Mouse (Mus musculus) heart, embryonic 15.5 days (tissue): ENCODE results near the gene Tcte3. TPM values are rescaled to one million over a fixed set of nuclear protein-coding genes. Genes with fewer than 3 reads are reported as not detected.
A peak's percentile ranks its signal among the peaks of the same experiment; 100 is the strongest.
"Not testable (repeated sequence)": the region's sequence is repeated elsewhere in the genome, so short reads cannot be mapped to it uniquely, and the experiment has no call there.

ENCODE experiments used
- ATAC-seq: fragments of 200-750 bp; cut with Nextera tagmentation; replicated peaks from 2 replicates; pipeline ENCODE4 v1.8.0; 2017; ENCODE audit warnings: low read depth, moderate TSS enrichment; ENCODE audit not compliant: insufficient number of reproducible peaks, insufficient read depth, low FRiP score
- H3K27ac ChIP-seq: fragments of 300-500 bp; sonication (generic); 2 replicates; pipeline ENCODE4 v1.5.1; 2015; ENCODE audit warnings: mild to moderate bottlenecking, inconsistent platforms
- H3K27me3 ChIP-seq: fragments of 300-500 bp; sonication (generic); 2 replicates; pipeline ENCODE4 v1.6.1; 2015; ENCODE audit warnings: inconsistent platforms
- H3K36me3 ChIP-seq: fragments of 300-500 bp; sonication (generic); 2 replicates; pipeline ENCODE4 v1.6.1; 2015; ENCODE audit warnings: mild to moderate bottlenecking, inconsistent platforms
- H3K4me1 ChIP-seq: fragments of 300-500 bp; sonication (generic); replicated peaks from 2 replicates; pipeline ENCODE4 v1.6.1; 2015; ENCODE audit warnings: inconsistent platforms
- H3K4me2 ChIP-seq: fragments of 300-500 bp; sonication (generic); 2 replicates; pipeline ENCODE4 v1.6.1; 2015; ENCODE audit warnings: inconsistent platforms, mild to moderate bottlenecking, moderate library complexity
- H3K4me3 ChIP-seq: fragments of 300-500 bp; sonication (generic); 2 replicates; pipeline ENCODE4 v1.5.1; 2015; ENCODE audit warnings: mild to moderate bottlenecking, inconsistent platforms
- H3K9ac ChIP-seq: fragments of 300-500 bp; sonication (generic); 2 replicates; pipeline ENCODE4 v1.6.1; 2015; ENCODE audit warnings: mild to moderate bottlenecking, inconsistent platforms
- H3K9me3 ChIP-seq: fragments of 300-500 bp; sonication (generic); replicated peaks from 2 replicates; pipeline ENCODE4 v1.6.1; 2016; ENCODE audit warnings: inconsistent platforms
- WGBS: fragments of 180-500 bp; shearing (Covaris S2); methylation state at CpG from one replicate; pipeline ENCODE4 v1.1.7; 2015; ENCODE audit warnings: mixed read lengths; 5-methylcytosine and 5-hydroxymethylcytosine counted together
- polyA plus RNA-seq: library from polyadenylated mRNA; unstranded; fragments of >200 nt; fragmentation: Nextera tagmentation; extraction: Ambion mirVana; gene quantifications from 2 replicates; pipeline ENCODE4 v1.2.1, GENCODE M21; 2015

Gene Tcte3
- polyA plus RNA-seq, 1 experiment from 2014 or later, result 1.00 TPM

DNA sequence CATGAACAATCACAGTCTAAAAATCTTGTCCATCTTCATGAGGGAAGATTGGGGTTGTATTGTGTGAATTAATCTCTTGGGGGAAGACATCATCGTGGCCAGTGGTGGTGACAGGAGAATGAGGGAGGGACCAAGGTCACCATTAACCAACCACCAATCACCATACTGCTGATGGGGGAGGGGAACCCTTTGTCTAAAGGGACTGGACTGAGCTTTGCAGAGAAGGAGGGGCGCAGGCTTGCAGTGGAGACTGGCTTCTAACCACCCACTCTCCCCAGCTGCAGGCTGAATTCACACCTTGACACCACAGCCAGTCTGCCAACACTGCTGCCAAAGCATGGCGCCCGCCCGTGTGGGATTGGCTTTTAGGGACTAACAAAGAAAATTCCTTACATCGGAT is 24.8 kb upstream of the Tcte3 start:
- Histone ChIP-seq H3K27ac (no peak overlapping the region), H3K4me3 (no peak overlapping the region), H3K4me1 (peaks cover 24% of the 10 kb centered on the region), H3K4me2 (no peak overlapping the region), H3K9ac (no peak overlapping the region), H3K36me3 (no peaks in the 10 kb centered on the region), H3K27me3 (peaks cover 21% of the 10 kb centered on the region), H3K9me3 (no peaks in the 10 kb centered on the region)
- ATAC-seq, result no peak
- 50% methylated on average over 6 of the region's 6 CpGs for WGBS

- no peaks in the 10 kb centered on the region for H3K36me3 ChIP-seq
- no peak overlapping the region for H3K4me2 ChIP-seq
- H3K9me3 ChIP-seq, result no peaks in the 10 kb centered on the region
- peaks cover 21% of the 10 kb centered on the region for H3K27me3 ChIP-seq
- peaks cover 24% of the 10 kb centered on the region for H3K4me1 ChIP-seq
- no peak overlapping the region for H3K9ac ChIP-seq
- H3K4me3 ChIP-seq, result no peak overlapping the region
- 41% methylated on average over 13 of the region's 13 CpGs for WGBS
- H3K27ac ChIP-seq, result no peak overlapping the region
- 0 out of 2 replicates have a peak, but pooled peaks have one; percentile 21 for ATAC-seq
Observed at GRCm38 (mm10) chr17:15065391-15066024, 24.2 kb upstream of the Tcte3 start.

DNA sequence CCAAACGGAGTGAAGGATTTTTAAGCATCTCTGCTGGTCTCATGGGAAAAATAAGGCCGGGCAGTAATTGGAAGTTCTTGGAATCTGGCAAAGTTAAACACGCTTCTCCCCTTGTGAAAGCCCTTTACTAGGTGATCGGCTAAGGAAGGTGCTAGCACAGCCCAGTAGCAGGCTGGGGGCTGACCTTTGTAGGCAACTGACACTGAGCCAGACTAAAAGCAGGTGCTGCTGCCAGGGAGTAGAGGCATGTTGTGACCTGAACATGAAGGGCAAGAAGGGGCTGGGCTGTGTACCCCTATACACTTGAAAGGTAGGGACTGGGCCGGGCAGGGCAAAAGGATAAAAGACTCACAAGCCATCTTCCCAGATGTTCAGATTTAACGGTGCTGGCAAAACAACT is 19.1 kb upstream of the Tcte3 start:
- Histone ChIP-seq H3K9me3 (no peaks in the 10 kb centered on the region), H3K27me3 (peaks cover 29% of the 10 kb centered on the region), H3K36me3 (no peaks in the 10 kb centered on the region), H3K4me3 (no peak overlapping the region), H3K9ac (no peak overlapping the region), H3K4me1 (peaks cover 30% of the 10 kb centered on the region), H3K4me2 (no peak overlapping the region), H3K27ac (no peak overlapping the region)
- no peak for ATAC-seq
- WGBS, result 83% methylated on average over 6 of the region's 6 CpGs

DNA sequence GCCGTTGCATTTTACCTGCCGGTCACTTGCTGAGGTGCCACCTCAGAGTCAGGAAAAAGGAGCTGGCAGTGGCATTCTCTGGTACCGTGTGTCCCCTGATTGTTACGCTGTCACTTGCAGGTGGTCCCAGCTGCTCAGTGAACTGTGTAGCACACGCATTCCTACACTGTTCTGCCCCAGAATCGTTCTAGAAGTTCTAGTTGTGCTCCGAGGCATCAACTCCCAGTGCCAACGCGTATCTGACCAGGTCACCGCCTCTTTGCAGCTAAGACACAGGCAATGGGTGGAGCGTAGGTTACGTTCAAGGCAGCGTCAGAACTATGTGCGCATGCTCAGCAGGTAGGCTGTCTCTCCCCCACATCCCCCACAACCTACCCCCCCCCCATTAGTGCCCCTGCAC is 18.4 kb upstream of the Tcte3 start:
- Histone ChIP-seq H3K4me3 (no peak overlapping the region), H3K4me1 (peaks cover 30% of the 10 kb centered on the region), H3K9me3 (no peaks in the 10 kb centered on the region), H3K27ac (no peak overlapping the region), H3K9ac (no peak overlapping the region), H3K36me3 (no peaks in the 10 kb centered on the region; the same call in 1 of the 2 replicates), H3K27me3 (peaks cover 30% of the 10 kb centered on the region), H3K4me2 (no peak overlapping the region)
- ATAC-seq, result no peak
- WGBS, result 93% methylated on average over 14 of the region's 14 CpGs

GRCm38 (mm10) chr17:15058161-15058591 is 16.9 kb upstream of the Tcte3 start:
- H3K27me3 ChIP-seq, result peaks cover 26% of the 10 kb centered on the region
- H3K4me3 ChIP-seq, result no peak overlapping the region
- H3K36me3 ChIP-seq, result no peaks in the 10 kb centered on the region; the same call in 1 of the 2 replicates
- peaks cover 30% of the 10 kb centered on the region for H3K4me1 ChIP-seq
- H3K27ac ChIP-seq, result peak overlapping the region; percentile 56
- H3K9ac ChIP-seq, result no peak overlapping the region
- H3K4me2 ChIP-seq, result peak overlapping the region; percentile 21; the same call in 1 of the 2 replicates
- whole genome bisulfite sequencing, result 28% methylated on average over 5 of the region's 5 CpGs
- no peaks in the 10 kb centered on the region for H3K9me3 ChIP-seq
- peak; percentile 94 for ATAC-seq

DNA sequence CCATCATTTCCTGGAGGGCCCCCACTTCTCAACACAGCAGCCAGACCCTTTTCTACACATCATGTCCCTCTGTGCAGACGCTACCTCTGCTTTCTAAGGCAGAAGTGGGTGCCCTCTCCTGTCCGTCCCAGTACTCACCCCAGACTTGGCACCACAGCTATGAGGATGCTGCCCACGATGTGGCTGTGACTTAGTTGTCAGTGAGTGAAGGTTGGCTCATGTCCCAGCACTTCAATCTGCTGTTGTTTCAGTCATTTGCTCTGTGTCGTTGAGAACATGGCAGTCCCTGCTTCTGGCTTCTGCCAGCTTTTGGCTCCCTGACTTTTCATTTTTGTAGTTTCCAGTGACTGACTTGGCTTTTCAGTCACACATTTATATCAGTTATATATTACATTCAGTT is 14.6 kb upstream of the Tcte3 start:
- H3K4me3 ChIP-seq, result no peak overlapping the region
- H3K9ac ChIP-seq, result no peak overlapping the region
- peaks cover 30% of the 10 kb centered on the region for H3K4me1 ChIP-seq
- H3K9me3 ChIP-seq, result no peaks in the 10 kb centered on the region
- no peaks in the 10 kb centered on the region; the same call in 1 of the 2 replicates for H3K36me3 ChIP-seq
- no peak overlapping the region for H3K27ac ChIP-seq
- ATAC-seq, result no peak
- 55% methylated on average over 4 of the region's 4 CpGs for WGBS
- no peak overlapping the region for H3K4me2 ChIP-seq
- H3K27me3 ChIP-seq, result peaks cover 13% of the 10 kb centered on the region

DNA sequence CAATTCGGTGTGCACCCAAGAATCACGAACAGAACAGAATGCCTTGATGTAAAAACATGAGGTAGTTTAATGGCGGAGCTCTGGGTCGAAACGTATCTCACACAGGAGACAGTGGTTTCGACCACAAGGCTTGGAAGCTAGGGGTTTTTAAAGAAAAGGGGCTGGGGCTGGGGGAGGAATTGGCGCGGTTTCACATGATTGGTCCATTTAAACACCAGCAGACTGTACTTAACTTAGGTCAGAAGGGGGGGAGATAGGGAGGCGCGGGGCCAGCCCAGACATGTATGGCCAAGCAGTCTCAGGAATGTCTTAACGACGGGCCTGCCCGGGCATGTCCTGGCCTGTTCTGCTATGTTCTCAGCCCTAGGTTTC is 12.5 kb upstream of the Tcte3 start:
- H3K27me3 ChIP-seq, H3K9me3 ChIP-seq, H3K4me2 ChIP-seq, H3K36me3 ChIP-seq, H3K27ac ChIP-seq, ATAC-seq, H3K9ac ChIP-seq, H3K4me3 ChIP-seq: not testable (repeated sequence)
- H3K4me1 ChIP-seq, result peaks cover 21% of the 10 kb centered on the region
- WGBS, result 90% methylated on average over 13 of the region's 13 CpGs

GRCm38 (mm10) chr17:15053183-15053828 is 12.0 kb upstream of the Tcte3 start:
- H3K4me1 ChIP-seq, result peaks cover 16% of the 10 kb centered on the region
- 94% methylated on average over 6 of the region's 8 CpGs for WGBS
- not testable (repeated sequence) for H3K9ac ChIP-seq, H3K4me2 ChIP-seq, H3K4me3 ChIP-seq, H3K36me3 ChIP-seq, H3K27ac ChIP-seq, H3K9me3 ChIP-seq, H3K27me3 ChIP-seq, ATAC-seq

DNA sequence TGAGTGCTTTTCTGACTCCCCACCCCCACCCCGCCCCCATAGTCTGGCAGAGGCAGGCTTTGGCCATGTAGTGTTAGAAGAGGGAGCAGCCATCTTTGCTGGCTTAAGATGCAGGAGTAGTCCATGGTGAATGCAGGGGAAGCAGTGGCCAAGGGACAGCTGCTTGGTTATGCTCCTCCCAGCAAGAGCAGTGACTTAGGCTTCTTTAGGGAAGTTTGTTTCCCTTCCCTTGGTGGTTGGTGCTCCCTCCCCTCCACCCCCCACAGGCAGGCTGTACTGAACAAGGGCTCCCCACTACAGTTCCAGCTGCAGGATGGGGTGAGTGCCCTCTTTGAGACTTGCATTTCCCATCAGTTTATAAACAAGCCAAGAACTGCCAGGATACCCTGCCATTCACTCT is 11.5 kb upstream of the Tcte3 start:
- not testable (repeated sequence) for H3K4me2 ChIP-seq, H3K36me3 ChIP-seq, ATAC-seq, H3K27ac ChIP-seq, H3K9me3 ChIP-seq, H3K4me3 ChIP-seq, H3K27me3 ChIP-seq, H3K9ac ChIP-seq
- H3K4me1 ChIP-seq, result peaks cover 13% of the 10 kb centered on the region
- 68% methylated on average over 1 of the region's 1 CpGs for WGBS

DNA sequence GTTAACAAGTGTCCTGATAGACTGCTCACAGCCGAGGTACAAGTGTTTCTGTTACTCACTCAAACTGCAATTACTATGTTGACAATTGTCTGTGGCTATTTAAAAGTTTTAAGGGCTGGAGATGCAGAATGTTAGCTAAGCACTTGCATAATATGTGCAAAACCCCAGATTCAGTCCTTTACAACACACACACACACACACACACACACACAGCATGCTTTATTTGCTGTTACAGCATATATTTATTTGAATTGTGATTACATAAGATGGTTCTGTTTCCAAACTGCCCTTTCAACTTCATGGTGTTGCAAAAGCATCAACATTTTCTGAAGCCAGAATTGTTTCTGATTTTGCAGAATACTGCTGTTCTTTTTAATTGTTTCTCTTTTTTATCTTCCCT is 9.1 kb upstream of the Tcte3 start:
- H3K4me1 ChIP-seq, H3K27ac ChIP-seq, H3K4me2 ChIP-seq, H3K36me3 ChIP-seq, H3K4me3 ChIP-seq, H3K27me3 ChIP-seq, H3K9me3 ChIP-seq, H3K9ac ChIP-seq, ATAC-seq: not testable (repeated sequence)
- WGBS, result no CpG with 5 or more reads among the region's 1 CpGs

- not testable (repeated sequence) for H3K36me3 ChIP-seq, H3K4me1 ChIP-seq, H3K4me2 ChIP-seq, ATAC-seq, H3K9ac ChIP-seq, H3K9me3 ChIP-seq, H3K27ac ChIP-seq, H3K27me3 ChIP-seq, H3K4me3 ChIP-seq
- no CpG with 5 or more reads among the region's 3 CpGs for WGBS
Observed at GRCm38 (mm10) chr17:15040455-15040854, 833 bp downstream of the Tcte3 start.

GRCm38 (mm10) chr17:15031414-15031813 is 9.9 kb downstream of the Tcte3 start:
- WGBS, result no CpG with 5 or more reads among the region's 4 CpGs

More at GRCm38 (mm10) chr17:15031414-15031813, 9.9 kb downstream of the Tcte3 start:
- not testable (repeated sequence) for H3K9me3 ChIP-seq, ATAC-seq, H3K4me1 ChIP-seq, H3K27ac ChIP-seq, H3K27me3 ChIP-seq, H3K36me3 ChIP-seq, H3K4me2 ChIP-seq, H3K9ac ChIP-seq, H3K4me3 ChIP-seq
